Mouse (Mus musculus) cerebellum, adult 9-11 months (tissue): ENCODE data around the gene Amdhd1.
"Not testable (repeated sequence)": the region's sequence is repeated elsewhere in the genome, so short reads cannot be mapped to it uniquely, and the experiment has no call there.

Experiments used
- DNase-seq: peaks from one replicate; pipeline ENCODE4 v3.0.0; 2022

Gene Amdhd1

GRCm38 (mm10) chr10:93539775-93540430 lies at the start of gene Amdhd1:
TSS of gene Amdhd1 (minus strand) at chr10:93540033.
- peak; percentile 48 for DNase-seq

GRCm38 (mm10) chr10:93589281-93589848 lies 49.5 kb upstream of the Amdhd1 start, which contains the start of gene Snrpf:
TSS of gene Snrpf (minus strand) at chr10:93589706.
- DNase-seq, result peak; percentile 92

- peak; percentile 27 for DNase-seq
Measured at GRCm38 (mm10) chr10:93588796-93589195, 49.0 kb upstream of the Amdhd1 start.

GRCm38 (mm10) chr10:93577271-93577886 lies 37.5 kb upstream of the Amdhd1 start:
- peak; percentile 62 for DNase-seq

GRCm38 (mm10) chr10:93575960-93576359 lies 36.1 kb upstream of the Amdhd1 start:
- DNase-seq, result no peak

- DNase-seq, result no peak
Measured at GRCm38 (mm10) chr10:93574966-93575365, 35.1 kb upstream of the Amdhd1 start.

- no peak for DNase-seq
Measured at GRCm38 (mm10) chr10:93572209-93572608, 32.4 kb upstream of the Amdhd1 start.

GRCm38 (mm10) chr10:93568671-93569070 lies 28.8 kb upstream of the Amdhd1 start:
- DNase-seq, result no peak

- no peak for DNase-seq
Measured at GRCm38 (mm10) chr10:93567841-93568566, 28.2 kb upstream of the Amdhd1 start.

GRCm38 (mm10) chr10:93567066-93567465 lies 27.2 kb upstream of the Amdhd1 start:
- DNase-seq, result no peak

- DNase-seq, result no peak
Measured at GRCm38 (mm10) chr10:93564518-93565090, 24.8 kb upstream of the Amdhd1 start.

GRCm38 (mm10) chr10:93559786-93560185 lies 20.0 kb upstream of the Amdhd1 start:
- DNase-seq, result no peak

GRCm38 (mm10) chr10:93557971-93558370 lies 18.1 kb upstream of the Amdhd1 start:
- not testable (repeated sequence) for DNase-seq

GRCm38 (mm10) chr10:93552596-93552995 lies 12.8 kb upstream of the Amdhd1 start:
- no peak for DNase-seq

GRCm38 (mm10) chr10:93549821-93550220 lies 10.0 kb upstream of the Amdhd1 start:
- no peak for DNase-seq

- DNase-seq, result peak; percentile 71
Measured at GRCm38 (mm10) chr10:93548991-93549390, 9.2 kb upstream of the Amdhd1 start.

GRCm38 (mm10) chr10:93547741-93548270 lies 8.0 kb upstream of the Amdhd1 start:
- no peak for DNase-seq

GRCm38 (mm10) chr10:93544172-93544571 lies 4.3 kb upstream of the Amdhd1 start:
- no peak for DNase-seq

- no peak for DNase-seq
Measured at GRCm38 (mm10) chr10:93543176-93543575, 3.3 kb upstream of the Amdhd1 start.

GRCm38 (mm10) chr10:93542356-93542755 lies 2.5 kb upstream of the Amdhd1 start:
- no peak for DNase-seq

- DNase-seq, result no peak
Measured at GRCm38 (mm10) chr10:93541585-93541984, 1.8 kb upstream of the Amdhd1 start.

- no peak for DNase-seq
Measured at GRCm38 (mm10) chr10:93540431-93541210, 788 bp upstream of the Amdhd1 start, which contains the start of gene Ccdc38. TSS of gene Ccdc38 (plus strand) at chr10:93540632.
